Mouse (Mus musculus) cerebellum, adult 9-10 months (tissue): ENCODE measurements around the gene Cdh13.

ENCODE experiments used
- DNase-seq: peaks from one replicate; pipeline ENCODE4 v3.0.0; 2022

The Cdh13 gene

DNA sequence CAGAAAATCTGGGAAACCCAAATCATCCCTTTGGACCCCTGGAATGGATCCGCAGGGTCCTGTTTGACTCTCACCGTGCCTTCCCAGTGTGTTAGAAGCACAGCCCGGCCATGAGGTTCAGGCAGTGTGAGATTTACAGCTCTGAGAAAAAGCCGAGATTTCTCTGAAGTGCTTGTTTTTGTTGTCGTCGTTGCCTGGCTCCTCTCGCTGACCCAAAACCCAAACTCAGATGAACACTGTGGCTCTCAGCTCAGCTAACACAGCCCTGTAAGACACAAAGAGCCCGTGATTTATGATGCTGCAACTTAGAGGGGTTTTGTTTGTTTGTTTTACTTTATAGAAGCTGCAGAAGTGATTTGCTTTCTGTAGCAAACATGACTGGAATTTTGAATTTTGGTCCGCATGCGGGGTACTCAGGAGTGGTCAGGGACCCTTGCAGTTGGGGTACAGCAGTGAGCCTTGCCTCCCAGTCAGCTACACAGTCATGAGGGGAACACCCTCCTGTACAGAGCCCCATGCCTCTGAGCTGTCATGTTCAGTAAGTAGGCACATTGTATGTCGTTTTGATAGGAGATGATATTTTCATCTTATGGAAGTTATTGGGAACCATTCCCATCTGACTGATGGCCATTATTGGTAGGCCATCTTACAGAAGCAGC lies 169.0 kb downstream of the Cdh13 start:
- DNase-seq, result no peak

DNA sequence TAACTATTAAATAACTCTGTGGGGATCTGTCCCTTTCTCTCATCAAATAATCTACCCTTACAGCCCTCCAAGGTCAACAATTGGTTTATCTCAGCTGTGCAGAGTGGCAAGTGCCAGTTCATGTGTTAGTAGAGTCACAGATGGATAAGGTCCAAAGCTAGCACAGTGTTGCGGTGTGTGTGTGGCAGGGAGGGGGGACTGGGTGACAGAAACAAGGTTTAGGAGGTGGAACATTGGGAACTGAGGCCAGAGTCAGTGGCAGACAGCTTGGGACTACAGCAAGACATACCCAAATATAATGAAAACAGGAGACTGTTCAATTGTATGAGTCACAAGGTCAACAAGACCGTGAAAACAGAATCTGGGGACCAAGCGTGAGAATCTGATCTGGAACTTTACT lies 171.7 kb downstream of the Cdh13 start:
- no peak for DNase-seq

DNA sequence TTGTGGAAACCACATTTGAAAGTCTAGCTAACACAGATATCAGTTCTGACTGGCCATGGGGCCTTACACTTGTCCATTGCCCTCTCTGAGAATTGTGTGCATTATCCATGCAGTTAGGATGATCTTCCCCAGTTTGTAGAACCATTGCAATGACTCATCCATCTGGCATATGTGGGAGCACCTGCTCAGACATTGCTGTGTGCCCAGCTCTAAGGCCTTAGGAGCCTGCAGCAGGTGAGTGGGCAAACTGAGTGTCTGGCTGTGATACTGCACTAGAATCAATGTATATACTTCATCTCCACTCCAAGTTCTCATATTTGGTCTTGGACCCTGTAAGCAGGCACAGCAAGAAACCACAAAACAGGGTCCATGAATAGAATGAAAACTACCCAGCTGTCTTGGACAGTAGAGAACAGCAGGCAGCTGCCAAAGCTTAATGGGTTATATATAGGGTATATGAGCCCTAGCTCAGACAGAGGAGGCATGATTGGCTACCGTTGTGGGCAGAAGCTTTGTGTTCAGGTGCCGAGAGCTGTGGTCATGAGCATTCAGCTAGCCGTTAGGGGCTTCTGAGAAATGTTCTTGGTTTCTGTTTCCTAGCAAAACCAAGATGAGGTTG lies 181.9 kb downstream of the Cdh13 start:
- DNase-seq, result no peak

DNA sequence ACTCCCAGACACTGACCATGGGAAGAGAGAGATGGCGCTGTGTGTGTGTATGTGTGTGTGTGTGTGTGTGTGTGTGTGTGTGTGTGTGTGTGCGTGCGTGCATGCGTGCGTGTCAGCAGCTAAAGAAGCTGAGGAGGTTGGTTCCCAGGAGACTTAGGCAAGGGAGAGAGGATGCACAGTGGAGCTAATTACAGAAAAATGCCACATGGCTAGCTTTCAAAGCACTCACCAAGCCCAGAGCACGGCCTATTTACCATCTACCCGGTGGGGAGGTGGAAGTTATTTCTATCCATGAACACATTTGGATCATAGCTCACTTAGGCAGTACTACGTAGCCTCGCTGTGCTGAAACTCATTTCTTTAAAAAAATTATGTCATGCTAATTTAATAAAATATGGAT lies 194.1 kb downstream of the Cdh13 start:
- DNase-seq, result no peak

DNA sequence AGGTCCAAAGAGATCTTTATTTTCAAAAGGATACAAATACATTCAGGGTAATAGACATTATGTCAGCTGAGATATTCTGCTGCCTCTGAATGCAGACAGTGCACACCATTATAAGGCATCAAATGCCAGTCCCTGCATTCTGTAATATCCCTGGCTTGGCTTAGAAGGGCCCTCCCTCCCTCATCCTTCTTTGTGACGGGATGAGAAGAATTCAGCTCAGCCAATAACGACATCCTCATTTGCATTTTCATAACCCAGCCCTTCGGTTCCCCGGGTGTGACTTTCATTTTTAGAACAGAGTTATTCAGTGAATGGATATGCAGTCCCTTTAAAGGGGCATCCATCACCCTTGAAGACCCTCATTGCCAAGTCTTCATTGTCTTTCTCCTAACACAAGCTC lies 205.2 kb downstream of the Cdh13 start:
- no peak for DNase-seq

DNA sequence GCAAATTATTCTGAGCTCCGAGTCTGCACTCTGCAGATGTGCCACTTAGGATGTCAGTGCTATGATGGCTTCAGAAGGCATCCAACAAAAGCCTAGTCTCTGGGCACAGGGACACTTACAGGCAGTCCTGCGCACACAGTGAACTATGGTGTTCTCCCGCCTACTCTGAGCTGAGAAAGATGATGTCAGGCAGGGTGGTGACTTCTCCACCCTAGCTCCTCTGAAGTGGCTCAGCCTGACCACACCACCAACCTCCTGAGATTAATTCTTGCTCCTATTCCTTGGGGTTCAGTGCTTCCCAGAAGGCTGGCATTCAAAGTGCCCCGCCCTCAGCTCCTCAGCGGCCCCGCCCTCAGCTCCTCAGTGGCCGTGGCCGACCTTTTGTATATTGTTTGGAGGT lies 219.0 kb downstream of the Cdh13 start:
- no peak for DNase-seq

DNA sequence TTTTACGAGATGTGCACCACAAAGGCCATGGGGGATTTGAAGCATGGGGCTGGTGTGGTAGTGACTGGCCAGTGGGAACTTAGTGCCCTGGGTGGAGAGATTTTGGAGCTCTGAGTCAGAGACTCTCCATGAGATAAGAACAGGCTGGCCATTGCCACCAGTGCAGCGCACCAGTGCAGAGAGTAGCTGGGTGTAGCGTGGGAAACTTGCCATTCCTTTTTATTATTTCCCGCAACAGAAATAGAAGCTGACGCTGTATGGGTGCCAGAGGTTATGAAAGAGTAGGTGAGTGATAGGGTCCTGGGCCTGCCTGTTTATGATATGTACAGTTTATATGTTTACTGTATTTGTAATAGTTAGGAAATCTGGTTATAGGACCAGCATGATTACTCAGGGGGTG lies 225.9 kb downstream of the Cdh13 start:
- no peak for DNase-seq

DNA sequence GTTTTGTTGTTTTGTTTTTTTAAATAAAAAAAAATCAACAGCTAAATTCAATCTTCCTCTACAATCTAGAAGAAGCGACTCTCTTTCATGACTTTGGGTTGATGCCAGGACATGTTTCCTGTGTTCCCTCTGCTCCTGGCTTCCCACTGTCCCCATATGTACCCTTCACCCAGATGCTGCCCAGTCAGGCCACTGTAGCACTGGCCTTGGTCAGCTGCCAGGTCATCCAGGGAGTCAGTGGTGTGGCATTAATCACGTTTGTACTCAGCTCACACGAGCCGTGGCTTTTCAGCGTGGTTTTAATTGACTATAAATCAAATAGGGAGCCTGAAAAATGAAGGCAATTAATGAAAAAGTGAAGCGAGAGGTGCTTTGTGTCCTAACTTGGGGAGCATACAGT lies 229.7 kb downstream of the Cdh13 start:
- DNase-seq, result no peak

DNA sequence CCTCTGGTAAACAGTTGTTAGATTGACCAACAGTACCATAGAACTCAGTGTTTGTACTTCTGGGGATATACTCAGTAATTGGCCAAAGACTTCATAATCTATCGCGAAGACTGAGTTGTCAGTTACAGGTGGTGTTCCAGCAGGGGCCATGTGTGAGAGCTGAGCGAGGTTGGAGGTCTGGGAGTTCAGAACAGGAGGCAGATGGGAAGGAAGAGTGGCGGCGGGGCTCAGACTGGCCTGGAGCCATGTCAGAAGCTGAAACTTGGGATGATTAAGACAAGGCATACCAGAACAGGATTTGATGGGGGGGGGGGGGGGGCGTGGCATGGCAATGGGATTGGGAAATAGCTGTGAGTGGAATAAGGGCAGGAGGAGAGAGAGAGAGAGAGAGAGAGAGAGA lies 232.1 kb downstream of the Cdh13 start:
- DNase-seq, result no peak

DNA sequence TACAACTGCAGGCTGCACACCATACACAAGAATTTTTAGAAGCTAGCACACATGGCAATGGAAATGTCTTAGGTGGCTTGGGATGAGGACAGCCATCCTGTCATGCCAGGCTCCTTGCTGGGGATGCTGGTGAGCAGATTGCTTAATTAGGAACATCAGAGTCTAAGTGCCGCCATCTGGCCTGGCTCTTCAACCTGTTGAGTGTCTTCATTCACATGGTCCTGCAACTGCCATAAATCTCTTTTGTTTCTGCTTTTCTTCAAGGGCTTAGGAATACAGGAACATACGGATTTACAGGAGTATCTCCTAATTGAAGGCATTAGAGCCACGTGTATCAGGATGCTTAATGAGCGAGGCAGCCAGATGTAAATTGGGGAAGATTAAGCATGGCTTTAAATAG lies 233.5 kb downstream of the Cdh13 start:
- DNase-seq, result peak; percentile 14

DNA sequence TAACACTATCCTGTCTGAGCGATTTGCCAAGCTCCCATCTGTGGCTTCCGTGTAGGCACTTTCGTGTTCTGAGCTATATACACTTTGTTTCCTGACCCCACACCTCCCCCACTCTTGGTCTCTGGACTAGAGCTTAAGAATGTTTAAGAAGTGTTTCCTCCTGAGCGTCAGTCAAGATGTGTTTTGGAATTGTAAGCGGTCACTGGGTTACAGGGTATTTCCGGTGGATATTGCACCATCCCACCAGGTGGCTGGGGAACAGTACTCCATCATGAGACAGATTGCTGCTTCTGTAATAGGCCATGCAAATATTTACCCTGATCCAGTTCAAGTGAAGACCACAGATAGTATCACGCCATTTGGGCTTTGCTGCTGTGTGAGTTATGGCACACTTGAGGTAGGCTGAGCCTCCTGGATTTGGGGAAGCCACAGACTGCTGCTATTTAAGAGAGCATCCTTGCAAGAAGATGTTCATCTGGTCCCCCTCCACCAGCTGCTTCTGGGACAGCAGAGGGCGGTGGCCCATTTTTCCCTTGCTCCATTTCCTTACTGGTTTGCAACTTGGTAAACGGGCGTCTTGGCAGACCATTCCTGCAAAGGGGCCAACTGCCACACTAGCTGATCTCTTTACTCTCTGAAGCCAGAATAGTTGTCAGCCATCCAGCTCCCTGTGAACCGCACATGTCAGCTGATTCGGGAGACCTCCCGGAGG lies 234.7 kb downstream of the Cdh13 start:
- peak; percentile 9 for DNase-seq

DNA sequence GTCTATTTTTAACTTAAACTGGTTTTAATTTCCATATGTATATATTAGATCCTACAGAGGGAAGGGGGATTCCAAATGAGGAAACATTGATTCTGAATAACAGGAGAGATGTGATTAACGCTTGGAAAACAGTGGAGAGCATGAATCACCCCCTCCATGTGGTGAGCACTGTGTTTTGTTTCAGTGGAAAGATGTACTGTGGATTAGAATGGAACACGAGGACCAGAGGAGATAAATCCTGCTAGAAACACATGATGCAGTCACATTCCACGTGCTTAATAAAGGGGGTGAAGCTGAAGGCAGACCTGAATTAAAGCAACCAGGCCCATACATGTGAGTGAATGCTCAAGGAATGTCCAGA lies 235.2 kb downstream of the Cdh13 start:
- no peak for DNase-seq

DNA sequence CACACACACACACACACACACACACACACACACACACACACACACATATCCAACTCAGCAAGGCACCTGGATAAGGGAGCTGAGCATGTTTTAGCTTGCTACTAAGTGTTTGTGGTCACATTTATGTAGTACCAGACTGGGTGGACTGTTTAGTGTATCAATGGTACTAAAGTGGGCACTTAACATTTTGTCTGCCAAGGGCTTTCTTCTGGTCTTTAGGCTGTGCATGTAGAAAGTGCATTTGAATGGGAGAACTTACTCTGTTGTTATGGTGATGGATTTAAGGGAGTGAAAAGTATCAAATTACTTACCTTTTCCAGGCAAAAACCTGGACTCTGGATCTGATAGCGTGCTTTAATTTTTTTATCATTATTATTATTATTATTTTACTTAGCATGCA lies 240.4 kb downstream of the Cdh13 start:
- no peak for DNase-seq

DNA sequence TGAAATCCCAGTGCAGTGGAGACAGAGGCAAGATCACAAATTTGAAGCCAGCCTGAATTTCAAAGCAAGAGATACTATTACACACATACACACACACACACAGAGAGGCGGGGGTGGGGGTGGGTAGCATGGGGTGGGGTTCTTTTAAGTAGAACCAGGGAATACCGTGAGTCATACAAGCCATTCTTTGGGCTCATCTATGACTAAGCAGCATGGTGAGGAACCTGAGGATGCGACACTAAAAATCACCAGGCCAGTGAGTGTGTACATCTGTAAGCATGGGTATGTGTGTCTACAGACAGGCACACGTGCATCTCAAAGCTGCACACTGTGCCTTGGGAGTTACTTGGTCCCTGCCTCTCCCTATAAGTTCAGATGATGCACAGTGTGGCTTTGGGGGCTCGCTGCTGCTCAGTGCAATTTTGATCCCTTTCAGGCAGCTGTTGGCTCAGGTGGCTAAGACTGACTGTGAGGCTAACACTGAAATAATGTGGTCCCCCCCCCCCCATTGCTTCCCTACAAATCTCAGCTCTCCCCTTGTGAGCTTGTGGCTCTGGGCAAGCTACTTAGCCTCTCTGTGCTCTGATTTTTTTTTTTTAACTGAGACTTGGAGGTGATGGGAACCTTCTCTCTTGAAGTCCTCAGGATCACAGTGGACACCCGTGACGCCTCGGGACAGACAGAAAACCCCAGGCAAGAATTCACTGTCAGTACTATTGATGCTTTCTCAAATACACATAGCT lies 255.5 kb downstream of the Cdh13 start:
- DNase-seq, result no peak

DNA sequence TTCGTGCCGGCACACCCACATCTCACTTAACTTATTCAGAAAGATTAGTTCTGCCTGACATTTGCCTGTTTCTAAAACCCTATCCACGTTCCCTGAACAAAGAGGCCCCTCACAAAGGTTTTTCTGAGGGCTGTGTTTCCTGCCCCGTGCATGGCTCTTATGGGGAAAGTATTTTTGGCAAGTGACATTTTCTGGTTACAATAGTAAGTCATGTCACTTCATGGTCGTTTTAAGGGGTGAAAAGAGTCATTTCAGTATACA lies 256.0 kb downstream of the Cdh13 start:
- no peak for DNase-seq

DNA sequence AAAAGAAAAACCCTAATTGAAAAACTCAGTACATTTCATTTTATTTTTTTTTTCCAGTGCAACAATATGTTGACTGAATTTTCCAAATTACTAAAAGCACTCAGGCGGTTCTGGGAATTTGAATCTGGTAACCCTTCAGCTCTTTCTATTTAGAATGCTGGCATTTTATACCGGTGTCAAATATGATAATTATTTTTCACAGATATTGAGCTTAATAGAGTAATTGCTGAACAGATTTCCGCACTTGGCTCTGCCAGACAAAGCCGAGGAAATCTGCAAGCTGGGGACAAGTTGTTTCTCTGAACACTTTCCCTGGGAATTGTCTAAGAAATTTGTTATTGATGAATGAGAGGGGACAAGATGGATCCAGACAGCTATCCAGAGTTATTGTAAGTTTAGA lies 256.4 kb downstream of the Cdh13 start:
- DNase-seq, result no peak

DNA sequence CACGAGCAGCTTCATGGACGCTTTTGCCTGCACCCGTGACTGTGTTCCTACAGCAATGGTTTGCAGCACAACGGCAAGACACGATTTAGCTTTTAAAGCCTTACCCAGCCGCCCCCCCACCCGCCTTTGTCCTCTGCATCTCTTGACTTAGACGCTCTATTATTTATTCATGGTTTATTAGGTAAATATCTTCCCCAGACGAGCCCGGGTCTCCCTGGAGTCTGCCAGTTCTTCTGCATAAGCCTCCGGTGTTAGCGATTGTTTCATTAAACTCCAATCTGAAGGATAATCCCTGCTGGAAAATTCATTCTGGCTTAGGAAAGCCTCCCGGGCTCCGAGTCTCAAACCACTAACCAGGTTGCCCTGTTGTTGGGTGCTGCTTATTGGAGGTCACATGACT lies 268.9 kb downstream of the Cdh13 start:
- DNase-seq, result no peak

DNA sequence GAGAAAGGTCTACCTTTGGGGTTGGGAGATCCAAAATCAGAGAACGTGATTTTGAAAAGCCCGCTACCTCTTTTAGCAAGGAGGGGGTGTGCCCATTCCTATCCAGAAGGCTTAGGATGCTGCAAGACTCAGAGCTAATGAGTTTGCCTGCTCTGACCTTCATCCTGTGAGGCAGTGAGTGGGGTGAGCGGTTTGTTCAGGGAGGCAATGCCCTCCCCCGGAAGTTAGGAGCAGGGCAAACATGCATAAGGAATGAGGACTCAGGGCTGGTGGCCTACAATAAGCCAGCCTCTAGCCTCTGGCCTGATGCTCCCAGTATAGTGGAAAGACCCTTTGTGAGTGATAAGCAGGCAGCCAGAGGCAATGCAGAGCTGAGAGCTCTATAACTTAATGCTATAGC lies 269.3 kb downstream of the Cdh13 start:
- no peak for DNase-seq

DNA sequence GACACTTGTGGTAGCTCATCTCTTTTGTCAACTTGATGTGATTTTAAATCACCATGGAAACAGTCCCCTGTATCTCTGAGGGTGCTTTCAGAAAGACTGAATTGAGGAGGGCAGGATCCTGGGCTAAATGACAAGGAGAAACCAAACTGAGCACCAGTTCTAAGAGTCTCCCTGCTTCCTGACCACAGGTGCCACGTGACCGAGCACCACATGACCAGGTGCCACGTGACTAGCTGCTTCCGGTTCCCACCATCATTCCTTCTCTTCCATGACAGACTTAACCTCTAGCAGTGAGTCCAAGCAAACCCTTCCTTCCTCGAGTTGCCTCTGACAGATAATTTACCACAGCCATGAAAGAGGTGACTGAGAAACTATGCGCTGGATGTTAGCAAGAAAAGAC lies 280.5 kb downstream of the Cdh13 start:
- no peak for DNase-seq

DNA sequence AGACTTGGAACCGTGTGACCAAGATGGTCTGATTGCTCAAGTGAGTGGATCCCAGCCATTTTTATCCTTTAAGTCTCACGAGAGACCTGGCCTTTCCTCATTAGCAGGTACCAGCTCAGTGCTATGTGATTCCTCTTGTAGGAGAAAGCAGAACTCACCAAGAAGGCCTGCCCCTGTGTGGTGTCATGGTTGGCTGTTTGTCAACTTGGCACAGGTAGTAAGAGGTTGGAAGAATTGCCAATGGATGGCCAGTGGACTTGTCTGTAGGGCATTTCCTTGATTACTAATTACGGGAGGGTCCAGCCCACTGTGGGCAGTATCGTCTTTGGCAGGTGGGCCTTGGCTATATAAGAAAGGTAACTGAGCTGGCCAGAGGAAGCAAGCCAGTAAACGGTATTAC lies 281.7 kb downstream of the Cdh13 start:
- no peak for DNase-seq

DNA sequence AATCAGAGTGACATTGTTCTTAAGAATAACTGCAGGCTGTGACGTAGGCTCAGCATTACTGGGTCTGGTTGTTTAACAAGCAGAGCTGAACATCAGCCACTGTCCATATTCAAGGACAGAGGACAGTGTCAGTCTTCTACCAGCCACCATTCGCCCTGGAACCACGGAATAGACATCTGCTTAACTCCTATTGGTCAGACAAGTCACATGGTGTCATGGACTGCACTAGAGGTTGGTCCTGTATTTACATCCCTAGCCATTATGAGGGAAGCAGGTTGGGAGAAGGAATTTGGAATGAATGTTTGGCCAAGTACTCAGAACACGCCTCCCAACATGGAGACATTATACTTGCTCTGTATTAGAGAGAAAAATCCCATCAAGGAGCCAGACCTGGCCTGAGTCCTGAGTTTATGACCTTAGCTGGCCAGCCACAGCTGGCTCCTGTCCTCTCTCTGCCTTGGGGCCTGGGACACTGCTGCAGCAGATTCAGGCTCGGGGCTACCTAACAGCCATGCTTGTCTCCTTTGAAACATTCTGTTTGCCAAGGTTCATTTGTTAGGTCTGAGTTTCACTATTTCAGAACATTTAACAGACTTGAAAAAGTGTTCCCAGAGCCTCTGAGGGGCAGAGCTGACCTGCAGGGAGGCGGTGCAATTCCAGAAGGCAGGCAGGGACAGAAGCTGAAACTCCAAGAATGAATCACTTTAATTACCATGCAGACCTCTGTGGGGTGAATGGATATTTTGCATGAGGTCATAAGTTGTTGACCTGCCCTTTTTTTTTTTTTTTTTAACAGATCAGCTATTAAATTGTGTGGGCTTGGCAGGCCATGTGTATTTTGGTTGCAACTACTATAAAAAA lies 282.6 kb downstream of the Cdh13 start:
- DNase-seq, result no peak

DNA sequence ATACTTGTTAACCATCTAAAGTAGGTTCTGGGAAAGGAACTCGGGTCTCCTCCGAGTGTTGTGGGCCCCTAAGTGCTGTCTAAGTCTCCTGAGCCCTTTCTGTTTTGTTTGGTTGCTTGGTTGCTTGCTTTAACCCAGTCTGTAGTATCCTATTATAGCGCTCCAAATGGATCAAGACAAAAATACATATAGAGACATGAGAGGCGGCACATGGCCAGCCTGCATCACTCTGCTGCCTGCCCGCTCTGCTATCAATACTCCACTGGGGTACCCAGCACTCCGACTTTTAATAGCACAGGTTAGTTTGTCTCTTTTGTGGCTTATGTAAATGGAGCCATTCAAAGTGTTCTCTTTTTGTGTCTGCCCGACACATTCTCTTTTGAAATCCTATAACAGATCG lies 285.8 kb downstream of the Cdh13 start:
- DNase-seq, result no peak

DNA sequence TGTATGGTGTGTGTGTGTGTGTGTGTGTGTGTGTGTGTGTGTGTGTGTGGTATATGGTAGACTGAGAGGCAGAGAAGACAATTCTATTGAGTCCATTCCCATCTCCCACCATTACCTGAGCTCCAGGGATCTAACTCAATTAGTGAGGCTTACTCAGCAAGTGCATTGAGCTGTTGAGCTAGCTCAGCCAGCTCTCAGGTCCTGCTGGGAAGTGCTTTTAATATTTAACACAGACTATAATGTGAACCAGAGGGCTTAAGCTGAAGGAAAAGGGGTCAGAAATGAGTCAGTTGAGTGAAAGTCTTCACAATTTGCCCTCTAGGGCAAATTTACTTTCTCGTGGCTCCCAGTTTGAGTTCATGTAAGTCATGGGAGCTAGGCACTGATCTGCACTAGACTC lies 297.7 kb downstream of the Cdh13 start:
- no peak for DNase-seq
